Mouse (Mus musculus): ENCODE results near the gene Ankrd45. TPM values are rescaled to one million over a fixed set of nuclear protein-coding genes. Genes with fewer than 3 reads are reported as not detected.
A peak's percentile ranks its signal among the peaks of the same experiment; 100 is the strongest.

The Ankrd45 gene
- total and polyA plus RNA-seq, 3 experiments: 0.23 TPM; not detected in 2

- Histone ChIP-seq H3K9ac (ENCODE audit: insufficient read depth, low read depth) (peak within 1 kb of the TSS; percentile 75), H3K9me3 (replicated peaks; ENCODE audit: low read length) (no peaks in the 10 kb centered on the region), H3K4me2 (ENCODE audit: insufficient read depth, low read depth, poor library complexity, severe bottlenecking) (peak within 1 kb of the TSS; percentile 87), H3K27me3 (replicated peaks) (no peaks in the 10 kb centered on the region), H3K79me2 (replicated peaks; ENCODE audit: control insufficient read depth, extremely low read depth, insufficient read depth, poor library complexity, severe bottlenecking) (peaks cover 8% of the 10 kb centered on the region; the same call in 1 of the 2 replicates), H3K4me1 (ENCODE audit: control insufficient read depth in 1 of 2, insufficient read depth in 2 of 2) (peaks cover 2 to 19% of the 10 kb centered on the region in 2 experiments; a peak in 3 of 4 replicates), H3K4me3 (replicated peaks in 1 of 3; ENCODE audit: low read depth in 2 of 3, low read length in 2 of 3, poor library complexity in 1 of 3) (peak within 1 kb of the TSS; percentile 71 to 95 (median 84)), H3K27ac (ENCODE audit: insufficient read depth, low read depth) (peak within 1 kb of the TSS; percentile 5; the same call in 1 of the 2 replicates), H3K36me3 (replicated peaks in 1 of 2; ENCODE audit: control insufficient read depth in 1 of 2, insufficient read depth in 1 of 2, low read length in 1 of 2) (peaks cover 6 to 21% of the 10 kb centered on the region in 2 experiments)
- peak; percentile 67 for TF ChIP-seq BHLHE40 (IDR thresholded peaks at IDR 0.05; ENCODE audit: low read depth, low read length)
- peak; percentile 54; the same call in 1 of the 2 replicates for TF ChIP-seq NRF1 (IDR thresholded peaks at IDR 0.05; ENCODE audit: low read depth, low read length)
- TF ChIP-seq HCFC1 (IDR thresholded peaks at IDR 0.05; ENCODE audit: low read depth, low read length): peak; percentile 95
- peak; percentile 92 for TF ChIP-seq SIN3A (IDR thresholded peaks at IDR 0.05; ENCODE audit: low read length)
- TF ChIP-seq E2F4 (IDR thresholded peaks at IDR 0.05; ENCODE audit: insufficient replicate concordance, low read depth, low read length): 0 out of 2 replicates have a peak, but pooled peaks have one; percentile 18
- TF ChIP-seq NELFE (IDR thresholded peaks at IDR 0.05; ENCODE audit: low read depth, low read length): peak; percentile 94
- peak; percentile 95 for TF ChIP-seq POLR2A (IDR thresholded peaks at IDR 0.05; ENCODE audit: low read depth, low read length)
- no peak for TF ChIP-seq RAD21 (IDR thresholded peaks at IDR 0.05; ENCODE audit: low read depth, low read length)
- TF ChIP-seq MAZ (IDR thresholded peaks at IDR 0.05; ENCODE audit: low read depth, low read length): 0 out of 2 replicates have a peak, but pooled peaks have one; percentile 71
- peak; percentile 71; the same call in 1 of the 2 replicates for TF ChIP-seq MEF2A (IDR thresholded peaks at IDR 0.05; ENCODE audit: borderline replicate concordance, low read depth, low read length)
- TF ChIP-seq POLR2AphosphoS2 (IDR thresholded peaks at IDR 0.05; ENCODE audit: low read depth, low read length): peak; percentile 51; the same call in 1 of the 2 replicates
- peak; percentile 77; the same call in 1 of the 2 replicates for TF ChIP-seq MAX (IDR thresholded peaks at IDR 0.05; ENCODE audit: low read length)
- peak; percentile 80 for TF ChIP-seq MXI1 (IDR thresholded peaks at IDR 0.05; ENCODE audit: low read depth, low read length)
- TF ChIP-seq ZC3H11A (IDR thresholded peaks at IDR 0.05; ENCODE audit: low read depth, low read length): no peak
- 0 out of 2 replicates have a peak, but pooled peaks have one; percentile 43 for TF ChIP-seq MYC (IDR thresholded peaks at IDR 0.05; ENCODE audit: low read depth, low read length)
- TF ChIP-seq KAT2A (IDR thresholded peaks at IDR 0.05; ENCODE audit: insufficient replicate concordance, low read length): peak; percentile 92; the same call in 1 of the 2 replicates
- TF ChIP-seq ETS1 (conservative IDR thresholded peaks at IDR 0.05; ENCODE audit: low read depth, low read length): 0 out of 2 replicates have a peak, but pooled peaks have one; percentile 11
- TF ChIP-seq JUN (IDR thresholded peaks at IDR 0.05; ENCODE audit: insufficient read depth, low read depth, low read length): no peak
- peak; percentile 96 for TF ChIP-seq TCF12 (IDR thresholded peaks at IDR 0.05; ENCODE audit: low read depth, low read length)
- TF ChIP-seq USF1 (IDR thresholded peaks at IDR 0.05; ENCODE audit: low read depth, low read length): no peak
- TF ChIP-seq ELF1 (IDR thresholded peaks at IDR 0.05; ENCODE audit: low read depth, low read length): peak; percentile 96
- TF ChIP-seq EP300 (IDR thresholded peaks at IDR 0.05; ENCODE audit: low read length): no peak
- TF ChIP-seq IRF4 (IDR thresholded peaks at IDR 0.05; ENCODE audit: low read depth, low read length): peak; percentile 89
- no peak for TF ChIP-seq USF2 (conservative IDR thresholded peaks at IDR 0.05; ENCODE audit: low read depth, low read length)
- peak; percentile 95 for TF ChIP-seq TBP (conservative IDR thresholded peaks at IDR 0.05; ENCODE audit: low read depth, low read length)
- TF ChIP-seq MAFK (IDR thresholded peaks at IDR 0.05; ENCODE audit: insufficient replicate concordance, low read length): no peak
- TF ChIP-seq RCOR1 (conservative IDR thresholded peaks at IDR 0.05; ENCODE audit: low read depth, low read length): 0 out of 2 replicates have a peak, but pooled peaks have one; percentile 22
- TF ChIP-seq GABPA (IDR thresholded peaks at IDR 0.05; ENCODE audit: insufficient replicate concordance, low read depth, low read length): peak; percentile 48; the same call in 1 of the 2 replicates
- in situ Hi-C loops (cut with MboI; ENCODE audit: low pct_ligation_motif_present, low pct_unique_long_range_greater_than_20kb, low sequenced_read_pairs) (no loop called here), dilution Hi-C loops (cut with MboI; ENCODE audit: extremely low pct_ligation_motif_present, extremely low pct_unique_long_range_greater_than_20kb, low sequenced_read_pairs) (no loop called here)
- peak; percentile 94 for DNase-seq (ENCODE audit: extremely low read depth)
Measured at GRCm38 (mm10) chr1:161130726-161131664, 11.5 kb upstream of the Ankrd45 start, which contains the start of gene Klhl20. TSS of gene Klhl20 (minus strand) at chr1:161131511.

All from CH12.LX (cell line).